Mouse (Mus musculus) lung, adult 2 months (tissue): ENCODE measurements at regions not wholly inside any gene's neighbourhood (a gene's known extent, or its start where the extent isn't known, plus 50 kb on each side); places are given as distances from the start of the nearest gene placed in this dataset.

Source experiments
- DNase-seq: peaks from one replicate; pipeline ENCODE4 v3.0.0; 2022
- H3K4me1 ChIP-seq: fragments of 200-500 bp; 2 replicates; pipeline ENCODE4 v1.6.1; 2011; ENCODE audit warnings: low read length; ENCODE audit not compliant: control insufficient read depth, insufficient read depth
- H3K4me3 ChIP-seq: fragments of 200-500 bp; replicated peaks from 2 replicates; pipeline ENCODE3; 2011; ENCODE audit warnings: low read depth, mild to moderate bottlenecking, control low read depth, low read length; ENCODE audit errors: extremely low read depth
- CTCF ChIP-seq: fragments of 200-500 bp; IDR thresholded peaks from 2 replicates; pipeline ENCODE4 v1.5.1; 2011; ENCODE audit warnings: mild to moderate bottlenecking, low read length, control low read depth; ENCODE audit not compliant: insufficient read depth
- POLR2A ChIP-seq: fragments of 200-500 bp; IDR thresholded peaks from 2 replicates; pipeline ENCODE4 v1.6.1; 2011; ENCODE audit warnings: low read depth, mild to moderate bottlenecking, control low read depth, low read length, borderline replicate concordance; ENCODE audit errors: extremely low read depth
- WGBS: fragments of 180-500 bp; shearing (Covaris S2); methylation state at CpG from one replicate; pipeline ENCODE4 v1.1.7; 2018; 5-methylcytosine and 5-hydroxymethylcytosine counted together

- no peak for DNase-seq
- Histone ChIP-seq H3K4me1 (no peaks in the 10 kb centered on the region), H3K4me3 (no peak overlapping the region)
- no peak for TF ChIP-seq CTCF
- no peak for TF ChIP-seq POLR2A
- WGBS = 66% methylated on average over 2 of the region's 2 CpGs
These were observed 711.1 kb upstream of the Cited2 start for GRCm38 (mm10) chr10:17011876-17012275.

DNA sequence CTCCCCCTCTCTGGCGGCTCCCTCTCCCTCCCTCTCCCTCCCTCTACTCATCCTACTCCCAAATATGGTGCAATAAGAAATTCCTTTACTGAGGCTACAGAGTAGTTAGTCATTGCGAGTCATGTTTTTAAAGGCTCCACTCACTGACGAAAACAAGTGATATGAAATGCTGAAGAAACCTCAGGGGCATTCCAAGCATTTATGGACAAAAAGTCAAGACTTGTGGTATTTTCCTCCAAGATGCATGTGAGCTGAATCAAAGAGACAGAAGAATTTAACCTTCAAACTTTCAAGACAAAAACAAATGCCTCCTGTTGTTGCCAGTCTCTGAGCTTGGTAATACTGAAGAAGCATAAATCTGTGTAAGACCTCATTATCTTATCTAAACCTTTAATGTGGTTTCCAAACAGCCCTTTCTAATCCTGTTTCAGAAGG is 710.5 kb upstream of the Cited2 start:
- TF ChIP-seq CTCF = no peak
- TF ChIP-seq POLR2A = no peak
- no peak for DNase-seq
- WGBS = 38% methylated on average over 3 of the region's 3 CpGs
- Histone ChIP-seq H3K4me3 (no peak overlapping the region), H3K4me1 (no peaks in the 10 kb centered on the region)

DNA sequence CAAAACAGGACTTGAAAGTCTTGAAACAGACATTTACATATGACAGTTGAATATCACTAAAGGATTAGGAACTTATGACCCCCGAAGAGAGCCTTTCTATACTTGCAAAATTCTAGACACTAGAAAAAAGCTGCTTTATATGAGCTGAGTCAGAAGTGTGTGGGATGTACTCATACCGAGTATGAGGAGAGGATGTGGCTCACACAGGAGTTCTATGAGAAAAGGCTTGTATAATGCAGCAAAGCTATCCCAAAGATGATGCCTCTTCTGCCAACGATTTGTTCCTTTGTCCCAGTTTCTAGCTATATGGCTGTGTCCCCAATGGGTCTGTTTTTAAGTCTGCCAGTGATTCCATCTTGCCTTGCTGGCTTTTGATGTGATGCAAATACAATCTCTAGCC is 708.2 kb upstream of the Cited2 start:
- H3K4me1 ChIP-seq = no peaks in the 10 kb centered on the region
- TF ChIP-seq POLR2A (no peak), CTCF (no peak)
- no peak for DNase-seq
- H3K4me3 ChIP-seq = no peak overlapping the region
- 84% methylated on average over 3 of the region's 3 CpGs for WGBS

GRCm38 (mm10) chr10:17016854-17017253 is 706.2 kb upstream of the Cited2 start:
- Histone ChIP-seq H3K4me1 (no peaks in the 10 kb centered on the region), H3K4me3 (no peak overlapping the region)
- TF ChIP-seq CTCF = no peak
- no peak for TF ChIP-seq POLR2A
- DNase-seq = no peak
- WGBS = 88% methylated on average over 4 of the region's 4 CpGs

- no peak for DNase-seq
- 81% methylated on average over 5 of the region's 5 CpGs for WGBS
- no peak overlapping the region for H3K4me3 ChIP-seq
- H3K4me1 ChIP-seq = no peaks in the 10 kb centered on the region
- TF ChIP-seq CTCF (no peak), POLR2A (no peak)
These were observed 700.5 kb upstream of the Cited2 start for GRCm38 (mm10) chr10:17022216-17023158.

GRCm38 (mm10) chr10:17023571-17024293 is 699.3 kb upstream of the Cited2 start:
- WGBS = 86% methylated on average over 13 of the region's 13 CpGs
- H3K4me1 ChIP-seq = no peaks in the 10 kb centered on the region
- DNase-seq = no peak
- no peak overlapping the region for H3K4me3 ChIP-seq
- TF ChIP-seq CTCF (no peak), POLR2A (no peak)

GRCm38 (mm10) chr10:17024294-17024665 is 698.7 kb upstream of the Cited2 start:
- no peak overlapping the region for H3K4me3 ChIP-seq
- 90% methylated on average over 1 of the region's 1 CpGs for WGBS
- no peaks in the 10 kb centered on the region for H3K4me1 ChIP-seq
- TF ChIP-seq POLR2A (no peak), CTCF (no peak)
- no peak for DNase-seq

DNA sequence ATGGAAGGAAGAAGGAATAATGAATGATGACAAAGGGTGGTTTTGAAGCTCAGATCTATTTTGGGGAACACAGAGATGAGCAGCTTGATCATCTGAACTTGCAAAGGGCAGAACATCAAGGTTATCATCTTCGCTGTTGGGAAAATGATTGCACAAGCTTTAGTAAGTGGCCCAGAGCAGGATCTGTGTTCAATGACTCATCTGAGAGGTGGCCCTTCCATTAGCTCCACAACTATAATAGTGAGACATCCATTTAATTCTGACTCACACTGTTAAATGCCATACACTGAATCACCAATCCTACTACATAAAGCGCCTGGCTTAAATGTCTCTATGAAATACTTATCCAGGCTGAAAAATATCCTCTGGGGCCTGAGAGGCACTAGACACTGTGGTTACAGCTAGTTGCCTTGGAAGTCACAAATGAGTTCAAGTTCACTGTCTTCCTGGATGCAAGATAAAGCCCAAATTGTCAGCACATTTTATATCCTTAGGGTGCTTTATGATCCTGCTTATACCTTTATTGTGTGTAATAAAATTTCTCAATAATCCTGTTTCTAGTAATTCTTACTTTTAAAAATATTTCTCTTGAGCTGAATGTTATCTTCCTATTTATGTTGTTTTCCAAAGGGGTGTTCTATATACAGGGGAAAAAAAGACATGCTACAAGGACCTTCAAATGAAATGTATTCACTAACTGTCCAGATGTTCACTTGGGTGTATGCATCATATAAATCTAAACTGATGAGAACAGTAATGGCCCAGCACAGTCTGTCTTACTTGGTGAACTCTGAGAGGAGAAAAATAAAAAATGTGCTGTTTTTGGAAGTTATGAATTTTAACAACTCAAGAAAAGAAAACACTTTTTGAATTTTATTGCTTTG is 687.9 kb upstream of the Cited2 start:
- TF ChIP-seq CTCF (no peak), POLR2A (no peak)
- DNase-seq = no peak
- Histone ChIP-seq H3K4me1 (no peaks in the 10 kb centered on the region), H3K4me3 (no peak overlapping the region)
- 80% methylated on average over 2 of the region's 2 CpGs for WGBS
